Mouse (Mus musculus) lung, embryonic 15.5 days (tissue): ENCODE measurements around the gene Hmgb1. TPM values are rescaled to one million over a fixed set of nuclear protein-coding genes. Genes with fewer than 3 reads are reported as not detected.

Experiments used
- ATAC-seq: fragments of 200-750 bp; cut with Nextera tagmentation; 2 replicates; pipeline ENCODE4 v1.8.0; 2017; ENCODE audit warnings: moderate number of reproducible peaks, borderline replicate concordance; ENCODE audit not compliant: low FRiP score, low TSS enrichment; ENCODE audit errors: extremely low read depth
- H3K27ac ChIP-seq: fragments of 300-500 bp; sonication (generic); 2 replicates; pipeline ENCODE4 v1.5.1; 2015; ENCODE audit warnings: moderate library complexity, mild to moderate bottlenecking, inconsistent platforms
- H3K27me3 ChIP-seq: fragments of 300-500 bp; sonication (generic); 2 replicates; pipeline ENCODE4 v1.6.1; 2015; ENCODE audit warnings: inconsistent platforms
- H3K36me3 ChIP-seq: fragments of 300-500 bp; sonication (generic); 2 replicates; pipeline ENCODE4 v1.6.1; 2015; ENCODE audit warnings: inconsistent platforms
- H3K4me1 ChIP-seq: fragments of 300-500 bp; sonication (generic); 2 replicates; pipeline ENCODE4 v1.6.1; 2015; ENCODE audit warnings: inconsistent platforms
- H3K4me2 ChIP-seq: fragments of 300-500 bp; sonication (generic); 2 replicates; pipeline ENCODE4 v1.6.1; 2015; ENCODE audit warnings: inconsistent platforms, mild to moderate bottlenecking, moderate library complexity
- H3K4me3 ChIP-seq: fragments of 300-500 bp; sonication (generic); 2 replicates; pipeline ENCODE4 v1.5.1; 2015; ENCODE audit warnings: mild to moderate bottlenecking, inconsistent platforms
- H3K9ac ChIP-seq: fragments of 300-500 bp; sonication (generic); 2 replicates; pipeline ENCODE4 v1.6.1; 2015; ENCODE audit warnings: inconsistent platforms
- H3K9me3 ChIP-seq: fragments of 300-500 bp; sonication (generic); 2 replicates; pipeline ENCODE4 v1.6.1; 2016; ENCODE audit warnings: inconsistent platforms
- WGBS: fragments of 180-500 bp; shearing (Covaris S2); methylation state at CpG from one replicate; pipeline ENCODE4 v1.1.7; 2015; 5-methylcytosine and 5-hydroxymethylcytosine counted together
- polyA plus RNA-seq: library from polyadenylated mRNA; unstranded; fragments of >200 nt; fragmentation: Nextera tagmentation; extraction: Ambion mirVana; gene quantifications from 2 replicates; pipeline ENCODE4 v1.2.1, GENCODE M21; 2015

Hmgb1 gene
- polyA plus RNA-seq, 1 experiment from 2014 or later: 1,537 TPM

DNA sequence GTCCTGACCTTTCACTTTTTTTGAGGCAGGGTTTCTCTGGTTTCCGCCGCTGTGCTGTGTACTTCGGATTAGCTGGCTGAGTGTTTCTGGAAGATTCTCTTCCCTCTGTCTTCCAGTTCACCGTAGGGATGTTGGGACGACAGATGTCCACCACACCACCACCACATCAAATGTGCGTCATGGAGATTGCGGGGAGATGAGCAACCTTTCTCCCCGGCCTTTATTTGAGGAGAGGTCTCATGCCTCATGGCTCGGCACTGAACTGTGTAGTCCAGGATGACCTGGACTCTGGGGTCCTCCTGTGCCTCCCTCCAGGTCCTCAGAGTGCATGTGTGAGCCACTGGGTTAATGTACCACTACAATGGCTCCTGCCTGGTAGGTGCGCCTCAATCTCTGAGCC lies 115.5 kb downstream of the Hmgb1 start:
- no peak for ATAC-seq
- WGBS: 88% methylated on average over 10 of the region's 10 CpGs
- Histone ChIP-seq H3K4me3 (no peak overlapping the region), H3K4me2 (no peak overlapping the region), H3K9ac (no peak overlapping the region), H3K36me3 (no peaks in the 10 kb centered on the region), H3K27me3 (no peaks in the 10 kb centered on the region), H3K9me3 (no peaks in the 10 kb centered on the region), H3K4me1 (no peaks in the 10 kb centered on the region), H3K27ac (no peak overlapping the region)

- WGBS: 84% methylated on average over 17 of the region's 17 CpGs
- Histone ChIP-seq H3K9me3 (no peaks in the 10 kb centered on the region), H3K4me1 (no peaks in the 10 kb centered on the region), H3K9ac (no peak overlapping the region), H3K27ac (no peak overlapping the region), H3K36me3 (no peaks in the 10 kb centered on the region), H3K27me3 (no peaks in the 10 kb centered on the region), H3K4me2 (no peak overlapping the region; the same call in 1 of the 2 replicates), H3K4me3 (no peak overlapping the region)
- ATAC-seq: no peak
Observed at GRCm38 (mm10) chr5:149068247-149068740, 116.0 kb downstream of the Hmgb1 start.

GRCm38 (mm10) chr5:149067501-149067961 lies 116.8 kb downstream of the Hmgb1 start:
- Histone ChIP-seq H3K9me3 (no peaks in the 10 kb centered on the region), H3K27me3 (no peaks in the 10 kb centered on the region), H3K4me3 (no peak overlapping the region), H3K4me1 (no peaks in the 10 kb centered on the region), H3K9ac (no peak overlapping the region), H3K4me2 (no peak overlapping the region), H3K36me3 (no peaks in the 10 kb centered on the region), H3K27ac (no peak overlapping the region)
- 50% methylated on average over 8 of the region's 8 CpGs for WGBS
- no peak for ATAC-seq

DNA sequence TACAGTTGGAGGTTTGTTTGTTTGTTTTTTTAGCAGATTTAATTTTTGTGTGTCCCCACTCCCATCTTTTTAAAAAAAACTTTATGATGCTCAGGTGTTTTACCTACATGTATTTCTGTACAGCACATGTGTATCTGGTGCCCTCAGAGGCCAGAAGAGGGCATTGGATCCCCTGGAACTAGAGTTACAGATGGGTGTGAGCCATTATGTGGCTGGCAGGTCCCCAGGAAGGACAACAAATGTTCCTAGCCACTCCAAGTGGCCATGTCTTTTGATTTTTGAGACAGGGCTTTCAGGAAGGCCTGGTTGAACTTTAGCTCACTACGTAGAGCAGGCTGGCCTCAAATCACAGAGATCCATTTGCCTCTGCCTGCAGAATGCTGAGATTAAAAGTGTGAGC lies 121.5 kb downstream of the Hmgb1 start:
- no peaks in the 10 kb centered on the region for H3K4me1 ChIP-seq
- H3K27me3 ChIP-seq: no peaks in the 10 kb centered on the region
- WGBS: 73% methylated on average over 1 of the region's 1 CpGs
- no peak overlapping the region for H3K4me2 ChIP-seq
- no peaks in the 10 kb centered on the region for H3K9me3 ChIP-seq
- H3K9ac ChIP-seq: no peak overlapping the region
- H3K4me3 ChIP-seq: no peak overlapping the region
- ATAC-seq: no peak
- H3K36me3 ChIP-seq: no peaks in the 10 kb centered on the region
- no peak overlapping the region for H3K27ac ChIP-seq

DNA sequence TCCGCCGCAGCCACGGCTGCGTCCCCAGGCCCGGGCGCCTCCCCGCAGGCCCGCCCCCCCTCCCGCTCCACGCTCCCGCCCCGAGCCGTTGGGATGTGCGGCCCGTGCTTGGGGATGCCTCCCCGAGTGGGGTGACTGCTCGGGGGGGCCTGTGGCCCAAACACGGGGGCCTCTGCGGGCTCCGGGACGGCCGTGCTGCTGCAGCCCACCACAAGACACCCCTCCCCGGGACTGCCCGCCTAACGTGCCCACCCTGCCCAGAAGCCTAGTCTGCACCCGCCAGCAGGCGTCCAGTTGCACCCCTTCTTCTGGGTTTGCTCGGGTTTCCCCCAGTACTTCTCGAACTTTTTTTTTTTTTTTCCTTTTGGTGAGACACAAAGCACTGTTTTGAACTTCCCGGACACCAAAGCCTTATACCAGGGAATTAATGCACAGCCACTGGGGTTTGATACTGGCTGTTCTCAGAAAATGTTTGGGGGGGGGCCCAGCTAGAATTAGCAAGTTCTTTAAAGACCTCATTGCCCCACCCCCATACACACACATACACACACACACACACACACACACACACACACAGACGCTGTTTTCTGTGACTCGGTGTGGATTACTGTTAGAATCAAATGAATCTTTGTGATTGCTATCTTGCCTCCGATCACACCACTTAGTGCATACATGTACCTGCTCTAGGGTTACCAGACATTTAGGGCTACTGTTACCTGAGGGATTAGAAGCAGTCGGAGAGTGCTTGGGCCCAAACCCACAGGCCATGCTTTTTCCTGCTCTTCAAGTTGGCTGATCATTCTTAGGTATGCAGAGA lies 130.7 kb downstream of the Hmgb1 start:
- 3% methylated on average over 26 of the region's 34 CpGs for WGBS

DNA sequence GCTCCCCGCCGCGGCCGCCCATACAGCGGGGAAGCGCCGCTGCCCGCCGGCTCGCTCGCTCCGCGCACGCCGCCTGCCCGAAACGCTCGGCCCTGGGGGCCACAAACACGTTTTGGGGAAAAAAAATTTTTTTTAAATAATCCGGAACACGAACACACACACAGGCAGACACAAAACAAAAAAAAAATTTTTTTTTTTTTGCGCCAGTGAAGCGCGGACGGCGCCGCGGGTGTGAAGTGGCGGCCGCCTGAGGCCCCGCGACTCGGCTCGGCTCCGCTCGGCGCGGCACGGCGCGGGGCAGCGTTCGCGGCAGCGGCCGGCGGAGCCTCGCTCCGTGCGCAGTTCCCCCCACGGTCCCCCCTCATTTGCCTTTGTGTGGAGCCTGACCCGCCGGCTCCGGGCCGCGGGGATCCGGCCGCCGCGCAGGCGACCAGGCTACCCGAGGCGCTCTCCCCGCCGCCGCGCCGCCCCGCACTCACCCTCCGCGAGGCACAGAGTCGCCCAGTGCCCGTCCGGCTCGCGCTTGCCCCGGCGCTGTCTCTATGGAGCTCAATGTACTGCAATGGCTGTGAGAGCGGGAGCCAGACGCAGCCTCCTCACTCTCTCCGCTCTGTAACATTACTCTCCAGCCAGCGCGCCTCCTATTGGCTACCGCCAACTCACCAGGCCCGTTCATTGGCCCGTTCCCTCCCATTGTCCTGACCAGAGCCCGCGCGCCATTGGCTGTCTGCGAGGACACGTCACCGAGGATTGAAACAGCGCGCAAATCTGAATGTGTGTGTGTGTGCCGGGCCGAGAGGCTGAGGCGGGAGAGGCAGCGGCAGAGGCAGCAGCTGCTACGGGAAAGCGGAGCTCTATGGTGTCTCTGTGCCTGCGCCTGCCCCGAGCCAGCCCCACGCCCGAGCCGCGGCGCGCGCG lies 131.6 kb downstream of the Hmgb1 start:
- H3K27ac ChIP-seq: peak overlapping the region; percentile 99
- peak; percentile 96 for ATAC-seq
- peak overlapping the region; percentile 96 for H3K9ac ChIP-seq
- WGBS: under 1% methylated on average over 96 of the region's 110 CpGs
- H3K27me3 ChIP-seq: no peaks in the 10 kb centered on the region
- peak overlapping the region; percentile 77 for H3K4me3 ChIP-seq
- peaks cover 13% of the 10 kb centered on the region for H3K36me3 ChIP-seq
- H3K4me1 ChIP-seq: peaks cover 22% of the 10 kb centered on the region
- H3K9me3 ChIP-seq: no peaks in the 10 kb centered on the region
- H3K4me2 ChIP-seq: peak overlapping the region; percentile 94

More for the DNA sequence above, 130.7 kb downstream of the Hmgb1 start:
- no peaks in the 10 kb centered on the region for H3K27me3 ChIP-seq
- peak; percentile 60; the same call in 1 of the 2 replicates for ATAC-seq
- H3K9me3 ChIP-seq: no peaks in the 10 kb centered on the region
- peak overlapping the region; percentile 97 for H3K27ac ChIP-seq
- peak overlapping the region; percentile 89 for H3K9ac ChIP-seq
- H3K36me3 ChIP-seq: peaks cover 13% of the 10 kb centered on the region
- H3K4me3 ChIP-seq: peak overlapping the region; percentile 77
- peaks cover 22% of the 10 kb centered on the region for H3K4me1 ChIP-seq
- H3K4me2 ChIP-seq: peak overlapping the region; percentile 94

- WGBS: 1% methylated on average over 61 of the region's 120 CpGs
- ATAC-seq: peak; percentile 44
- H3K4me1 ChIP-seq: peaks cover 22% of the 10 kb centered on the region
- no peaks in the 10 kb centered on the region for H3K9me3 ChIP-seq
- H3K9ac ChIP-seq: peak overlapping the region; percentile 96
- H3K27ac ChIP-seq: peak overlapping the region; percentile 99
- H3K4me2 ChIP-seq: peak overlapping the region; percentile 73
- no peaks in the 10 kb centered on the region for H3K27me3 ChIP-seq
- peaks cover 15% of the 10 kb centered on the region for H3K36me3 ChIP-seq
- H3K4me3 ChIP-seq: peak overlapping the region; percentile 77
Observed at GRCm38 (mm10) chr5:149051571-149052420, 132.5 kb downstream of the Hmgb1 start.

- H3K9ac ChIP-seq: peak overlapping the region; percentile 96
- H3K4me3 ChIP-seq: peak overlapping the region; percentile 77
- no peaks in the 10 kb centered on the region for H3K9me3 ChIP-seq
- H3K27me3 ChIP-seq: no peaks in the 10 kb centered on the region
- H3K4me2 ChIP-seq: peak overlapping the region; percentile 73
- peaks cover 22% of the 10 kb centered on the region for H3K4me1 ChIP-seq
- peak overlapping the region; percentile 99 for H3K27ac ChIP-seq
- WGBS: under 1% methylated on average over 27 of the region's 27 CpGs
- ATAC-seq: no peak
- peaks cover 21% of the 10 kb centered on the region for H3K36me3 ChIP-seq
Observed at GRCm38 (mm10) chr5:149051194-149051570, 133.1 kb downstream of the Hmgb1 start.

DNA sequence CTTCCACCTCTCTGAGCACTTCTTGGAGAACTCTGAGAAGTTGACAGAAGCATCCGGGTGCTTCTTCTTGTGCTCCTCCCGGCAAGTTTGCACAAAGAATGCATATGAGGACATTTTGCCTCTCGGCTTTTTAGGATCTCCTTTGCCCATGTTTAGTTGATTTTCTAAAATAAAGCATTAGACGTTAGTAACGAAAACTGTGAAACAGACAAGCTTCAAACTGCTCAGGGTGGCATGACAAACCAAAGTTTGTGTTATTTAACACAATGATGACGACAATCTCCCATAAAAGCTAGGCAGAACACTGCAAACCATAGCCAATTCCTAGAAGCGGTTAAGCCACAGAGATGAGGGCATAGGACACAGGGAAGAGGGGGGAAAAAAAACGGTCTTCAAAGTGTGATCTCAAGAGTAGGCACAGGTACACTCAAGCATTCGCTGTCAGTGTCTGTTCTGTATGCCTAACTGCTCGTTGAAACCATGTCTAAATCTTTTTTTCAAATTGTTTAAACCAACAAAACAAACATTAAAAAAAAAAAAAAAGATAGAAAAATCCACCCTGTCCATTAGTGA lies 133.6 kb downstream of the Hmgb1 start:
- 6% methylated on average over 10 of the region's 10 CpGs for WGBS
- H3K36me3 ChIP-seq: peaks cover 27% of the 10 kb centered on the region
- no peak for ATAC-seq

GRCm38 (mm10) chr5:149049435-149049834 lies 134.9 kb downstream of the Hmgb1 start:
- Histone ChIP-seq H3K27me3 (no peaks in the 10 kb centered on the region), H3K4me1 (peaks cover 22% of the 10 kb centered on the region), H3K9ac (no peak overlapping the region), H3K4me2 (peak overlapping the region; percentile 73; the same call in 1 of the 2 replicates), H3K36me3 (peaks cover 34% of the 10 kb centered on the region), H3K9me3 (no peaks in the 10 kb centered on the region), H3K4me3 (no peak overlapping the region), H3K27ac (no peak overlapping the region)
- ATAC-seq: no peak
- WGBS: 62% methylated on average over 3 of the region's 3 CpGs

More for the DNA sequence above, 133.6 kb downstream of the Hmgb1 start:
- Histone ChIP-seq H3K27me3 (no peaks in the 10 kb centered on the region), H3K4me2 (peak overlapping the region; percentile 73), H3K27ac (peak overlapping the region; percentile 99), H3K9me3 (no peaks in the 10 kb centered on the region), H3K4me1 (peaks cover 22% of the 10 kb centered on the region), H3K4me3 (peak overlapping the region; percentile 77), H3K9ac (peak overlapping the region; percentile 96)

- H3K9me3 ChIP-seq: no peaks in the 10 kb centered on the region
- H3K36me3 ChIP-seq: peaks cover 34% of the 10 kb centered on the region
- H3K27ac ChIP-seq: no peak overlapping the region
- H3K9ac ChIP-seq: no peak overlapping the region
- no peak overlapping the region for H3K4me3 ChIP-seq
- WGBS: 87% methylated on average over 1 of the region's 1 CpGs
- H3K27me3 ChIP-seq: no peaks in the 10 kb centered on the region
- peaks cover 20% of the 10 kb centered on the region for H3K4me1 ChIP-seq
- no peak overlapping the region for H3K4me2 ChIP-seq
- no peak for ATAC-seq
Observed at GRCm38 (mm10) chr5:149048961-149049360, 135.3 kb downstream of the Hmgb1 start.
